Mouse (Mus musculus): ENCODE results near the gene Mapkap1.

- TF ChIP-seq CTCF (IDR thresholded peaks at IDR 0.05; ENCODE audit: borderline replicate concordance, extremely low read depth, insufficient read depth, insufficient read length) = no peak
- TF ChIP-seq POLR2A (IDR thresholded peaks at IDR 0.05; ENCODE audit: borderline replicate concordance, extremely low read depth, insufficient read depth, insufficient read length, poor library complexity, severe bottlenecking) = no peak
These were observed 108.7 kb downstream of the Mapkap1 start for GRCm38 (mm10) chr2:34515263-34515662.
